Mouse (Mus musculus) C2C12 (cell line): ENCODE data around the gene Cd53.

Experiments
- CEBPB ChIP-seq: IDR thresholded peaks from one replicate; pipeline ENCODE4 v1.6.1; 2011; ENCODE audit warnings: low read depth, mild to moderate bottlenecking, control low read depth, moderate library complexity
- CTCF ChIP-seq: IDR thresholded peaks from one replicate; pipeline ENCODE4 v1.5.1; 2011; ENCODE audit not compliant: control insufficient read depth, insufficient read depth, insufficient read length
- MAX ChIP-seq: IDR thresholded peaks from one replicate; pipeline ENCODE4 v1.6.1; 2011; ENCODE audit warnings: mild to moderate bottlenecking, control low read depth
- USF1 ChIP-seq: IDR thresholded peaks from one replicate; pipeline ENCODE4 v1.6.1; 2011; ENCODE audit warnings: low read depth, mild to moderate bottlenecking, control low read depth, moderate library complexity

DNA sequence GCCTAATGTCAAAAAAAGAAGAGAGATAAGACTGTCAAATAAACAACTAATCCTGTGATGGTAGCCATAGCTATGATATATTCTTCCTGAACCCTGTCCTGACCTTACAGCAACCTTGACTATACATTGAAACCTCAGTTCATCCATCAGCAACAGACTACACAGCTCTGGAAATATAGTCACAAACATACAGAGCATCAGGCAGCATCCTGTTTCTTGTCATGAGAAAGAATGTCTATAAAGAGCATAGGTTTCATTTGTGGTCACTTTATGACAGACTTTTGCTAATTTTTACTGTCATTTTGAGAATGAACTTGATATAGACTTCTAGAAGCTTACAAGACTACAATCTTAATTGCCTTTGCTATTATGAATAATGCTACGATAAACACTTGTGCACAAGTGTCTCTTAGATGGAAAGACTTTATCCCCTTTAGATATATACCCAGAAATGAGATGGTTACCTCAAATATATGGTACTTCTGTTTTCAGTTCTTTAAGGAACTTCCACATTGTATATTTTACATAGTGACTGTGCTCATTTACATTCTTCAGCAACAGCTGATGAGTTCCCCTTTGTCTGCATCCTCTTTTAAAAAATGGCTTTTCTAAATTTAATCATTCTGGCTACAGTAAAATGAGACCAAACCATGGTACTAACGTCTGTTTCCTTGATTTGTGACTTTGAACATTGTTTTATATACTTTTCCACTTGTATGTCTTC is 19.2 kb upstream of the Cd53 start:
- TF ChIP-seq CTCF (no peak), USF1 (no peak), MAX (no peak), CEBPB (no peak)
